Mouse (Mus musculus): ENCODE data around the gene Slc48a1.

DNA sequence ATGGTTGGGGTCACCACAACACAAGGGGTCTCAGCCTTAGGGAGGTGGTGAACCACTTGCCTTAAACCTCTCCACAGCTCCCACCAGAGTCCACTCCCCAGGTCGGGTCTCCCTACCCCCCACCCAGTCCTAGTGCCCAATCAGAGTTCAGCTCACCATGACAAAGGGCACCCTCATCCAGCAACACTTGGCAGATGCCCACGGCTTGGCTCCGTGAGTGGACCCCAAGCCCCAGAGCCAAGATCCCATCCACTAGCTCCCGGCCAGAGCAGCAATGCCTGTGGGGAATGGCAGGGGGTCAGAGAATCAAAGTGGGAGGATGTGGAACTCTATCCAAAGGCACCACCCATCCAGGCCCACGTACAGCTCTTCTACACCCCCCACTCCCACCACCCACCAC, 17.4 kb upstream of the Slc48a1 start:
- TF ChIP-seq CTCF (IDR thresholded peaks at IDR 0.05) = no peak
- no peak for TF ChIP-seq EP300 (IDR thresholded peaks at IDR 0.05)
